Mouse (Mus musculus) brain, embryonic 14.5 days (tissue): Measurements from ENCODE around the gene Chst8.
A peak's percentile ranks its signal among the peaks of the same experiment; 100 is the strongest.

ENCODE experiments used
- CTCF ChIP-seq: fragments of 200-500 bp; IDR thresholded peaks from 2 replicates; pipeline ENCODE4 v1.5.1; 2012; ENCODE audit warnings: inconsistent platforms, mild to moderate bottlenecking, moderate library complexity, borderline replicate concordance; ENCODE audit not compliant: insufficient read depth, insufficient read length; ENCODE audit errors: extremely low read depth
- POLR2A ChIP-seq: fragments of 200-500 bp; IDR thresholded peaks from 2 replicates; pipeline ENCODE4 v1.6.1; 2012; ENCODE audit warnings: mild to moderate bottlenecking, inconsistent platforms, borderline replicate concordance; ENCODE audit not compliant: poor library complexity, insufficient read depth, insufficient read length, severe bottlenecking; ENCODE audit errors: extremely low read depth

DNA sequence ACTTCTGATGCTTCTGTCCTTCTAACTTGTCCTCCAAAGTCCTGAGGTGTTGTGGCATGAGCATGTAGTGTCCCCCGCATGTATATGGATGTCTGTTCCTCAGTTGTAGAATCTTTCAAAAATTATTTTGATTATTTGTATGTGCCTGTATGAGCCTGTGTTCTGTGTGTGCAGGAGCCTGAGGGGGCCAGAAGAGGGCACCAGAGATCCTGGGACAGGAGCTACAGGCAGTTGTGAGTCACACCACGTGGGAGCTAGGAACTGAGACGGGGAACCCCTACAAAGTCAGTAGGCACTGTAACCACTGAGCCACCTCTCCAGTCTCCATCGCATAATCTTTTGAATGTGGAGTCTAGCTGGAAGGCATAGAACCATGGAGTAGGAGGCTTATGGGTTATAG lies 36.3 kb upstream of the Chst8 start:
- TF ChIP-seq CTCF: 0 out of 2 replicates have a peak, but pooled peaks have one; percentile 3
- TF ChIP-seq POLR2A: no peak
